Mouse (Mus musculus): ENCODE results near the gene Ece1.

GRCm38 (mm10) chr4:137940061-137940460 lies 78.0 kb downstream of the Ece1 start:
- TF ChIP-seq CTCF (conservative IDR thresholded peaks at IDR 0.05; ENCODE audit: insufficient read depth, insufficient read length, low read depth, low read length) (no peak), POLR2A (IDR thresholded peaks at IDR 0.05; ENCODE audit: low read depth, low read length) (no peak)
